Mouse (Mus musculus) ZHBTc4 (cell line): ENCODE measurements around the gene Gm11077.
A peak's percentile ranks its signal among the peaks of the same experiment; 100 is the strongest.

ENCODE experiments used
- DNase-seq: peaks from one replicate; pipeline ENCODE4 v3.0.0-alpha.2; 2011; ENCODE audit warnings: low read depth, low spot score

Gene Gm11077

DNA sequence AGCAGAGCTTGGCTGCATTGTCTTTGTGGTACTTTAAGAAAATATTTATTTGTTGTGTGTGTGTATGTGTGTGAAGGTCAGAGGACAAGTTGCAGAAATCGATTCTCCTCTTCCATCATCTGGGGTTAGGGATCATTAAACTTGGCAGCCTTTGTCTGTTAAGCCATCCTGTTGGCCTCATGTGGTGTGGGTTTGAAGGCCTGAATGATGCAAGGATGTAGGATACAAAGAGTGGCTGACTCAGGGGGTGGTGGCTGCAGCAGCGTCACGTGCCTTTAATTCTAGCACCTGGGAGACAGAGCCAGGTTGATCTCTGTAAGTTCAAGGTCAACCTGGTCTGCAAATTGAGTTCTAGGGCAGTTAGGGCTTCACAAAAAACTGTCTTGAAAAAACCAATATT is 16.5 kb downstream of the Gm11077 start:
- peak; percentile 49 for DNase-seq

DNA sequence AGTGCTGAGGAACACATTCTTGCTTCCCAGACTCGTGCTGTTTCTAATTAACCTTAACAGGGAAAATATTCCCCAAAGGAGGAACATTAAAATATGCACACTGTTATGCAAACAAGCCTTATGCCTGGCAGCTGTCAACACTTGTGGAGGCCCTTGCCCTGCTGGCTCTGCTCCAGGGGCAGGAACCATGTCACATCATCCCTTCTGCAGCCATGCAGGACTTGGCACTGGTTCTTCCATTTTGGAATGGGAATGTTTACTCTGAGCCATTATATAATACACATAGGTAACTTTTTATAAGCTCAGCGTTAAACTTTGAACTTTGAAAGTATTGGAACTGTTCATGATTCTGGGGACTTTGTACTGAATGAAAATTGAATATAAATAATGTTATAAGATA is 18.5 kb downstream of the Gm11077 start:
- DNase-seq: no peak

DNA sequence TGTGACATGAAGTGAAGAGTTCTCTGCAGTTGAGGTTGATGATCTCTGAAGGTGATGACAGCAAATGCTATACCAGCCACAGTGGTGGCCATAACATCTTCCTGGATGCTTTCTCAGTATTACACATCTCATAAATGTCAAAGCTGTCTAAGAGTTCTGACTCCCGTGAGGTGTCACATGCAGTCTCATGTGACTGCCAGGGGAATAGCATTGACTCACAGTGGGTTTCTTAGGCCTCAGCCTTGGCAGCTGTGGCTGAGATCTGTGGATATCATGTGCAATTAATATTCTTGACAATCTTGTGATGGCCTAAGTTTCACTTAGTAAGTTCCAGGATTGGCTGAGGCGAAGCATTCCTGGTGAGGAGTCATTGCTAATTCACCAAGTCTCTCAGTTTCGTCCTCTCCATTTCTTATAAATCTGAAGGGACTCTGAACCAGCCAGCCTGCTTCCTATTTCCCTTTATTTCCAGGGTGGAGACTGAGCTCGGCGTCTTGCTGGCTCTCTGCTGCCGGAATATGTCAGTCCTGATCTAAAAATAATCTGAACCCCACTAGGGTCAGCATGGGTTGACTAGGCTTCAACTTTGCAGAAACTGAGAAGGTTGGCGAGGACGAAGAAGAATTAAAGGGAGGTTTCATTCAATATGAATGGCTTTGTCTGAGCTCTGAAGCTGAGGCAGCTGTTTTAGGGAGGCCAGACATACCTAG is 21.4 kb downstream of the Gm11077 start:
- no peak for DNase-seq

DNA sequence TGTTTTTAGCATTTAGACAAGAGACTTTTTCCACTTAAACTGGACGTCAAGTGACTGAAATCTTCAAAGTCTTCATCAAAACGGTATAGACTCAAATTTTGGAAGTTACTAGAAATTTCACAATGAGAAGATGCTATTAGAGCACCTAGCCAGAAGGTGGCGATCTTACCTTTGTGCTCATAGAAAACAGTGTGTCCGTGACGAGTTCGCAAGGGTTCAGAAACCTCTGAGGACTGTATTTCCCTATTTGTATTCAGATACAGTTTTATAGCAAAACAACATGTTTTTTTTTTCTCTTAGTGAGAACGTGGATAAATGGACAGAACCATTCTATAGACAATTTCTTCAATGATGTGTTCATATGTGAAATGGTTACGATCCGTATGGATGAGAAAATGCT is 37.3 kb downstream of the Gm11077 start:
- DNase-seq: peak; percentile 68

DNA sequence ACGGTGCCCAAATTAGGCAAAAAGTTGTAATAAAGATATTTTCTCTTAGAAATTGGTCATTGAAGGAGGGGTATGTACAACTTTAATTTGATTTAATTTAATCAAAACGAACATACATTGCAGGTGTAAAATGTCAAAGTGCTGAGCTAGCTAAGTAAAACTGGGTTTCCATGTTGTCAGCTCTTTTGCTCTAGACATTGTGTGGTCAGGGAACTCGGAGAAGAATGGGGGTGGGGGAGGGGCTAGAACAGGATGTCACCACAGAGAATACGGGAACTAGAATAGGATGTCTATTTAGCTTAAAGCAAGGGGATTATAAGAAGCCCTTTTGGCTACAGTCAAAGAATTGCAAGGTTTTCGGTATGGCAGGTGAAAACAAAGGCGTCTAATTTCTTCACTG is 38.2 kb downstream of the Gm11077 start:
- no peak for DNase-seq

DNA sequence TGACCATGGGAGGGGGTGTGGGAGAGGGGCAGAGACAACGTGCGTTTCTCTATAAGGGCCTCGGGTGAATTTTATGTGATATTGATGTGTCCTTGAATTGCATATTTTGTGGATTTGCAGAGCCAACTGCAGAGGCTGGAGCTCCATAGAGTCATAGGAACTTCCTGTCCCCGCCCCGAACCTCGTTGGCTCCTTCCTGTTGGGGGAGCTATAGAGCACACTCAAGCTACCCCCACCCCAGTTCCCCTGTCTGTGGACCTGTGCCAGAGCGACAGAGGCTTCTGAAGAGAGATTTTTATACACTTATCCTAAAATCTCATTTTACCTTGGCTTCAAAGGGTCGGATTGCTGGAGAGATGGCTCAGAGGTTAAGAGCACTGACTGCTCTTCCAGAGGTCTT is 39.1 kb downstream of the Gm11077 start:
- DNase-seq: no peak

DNA sequence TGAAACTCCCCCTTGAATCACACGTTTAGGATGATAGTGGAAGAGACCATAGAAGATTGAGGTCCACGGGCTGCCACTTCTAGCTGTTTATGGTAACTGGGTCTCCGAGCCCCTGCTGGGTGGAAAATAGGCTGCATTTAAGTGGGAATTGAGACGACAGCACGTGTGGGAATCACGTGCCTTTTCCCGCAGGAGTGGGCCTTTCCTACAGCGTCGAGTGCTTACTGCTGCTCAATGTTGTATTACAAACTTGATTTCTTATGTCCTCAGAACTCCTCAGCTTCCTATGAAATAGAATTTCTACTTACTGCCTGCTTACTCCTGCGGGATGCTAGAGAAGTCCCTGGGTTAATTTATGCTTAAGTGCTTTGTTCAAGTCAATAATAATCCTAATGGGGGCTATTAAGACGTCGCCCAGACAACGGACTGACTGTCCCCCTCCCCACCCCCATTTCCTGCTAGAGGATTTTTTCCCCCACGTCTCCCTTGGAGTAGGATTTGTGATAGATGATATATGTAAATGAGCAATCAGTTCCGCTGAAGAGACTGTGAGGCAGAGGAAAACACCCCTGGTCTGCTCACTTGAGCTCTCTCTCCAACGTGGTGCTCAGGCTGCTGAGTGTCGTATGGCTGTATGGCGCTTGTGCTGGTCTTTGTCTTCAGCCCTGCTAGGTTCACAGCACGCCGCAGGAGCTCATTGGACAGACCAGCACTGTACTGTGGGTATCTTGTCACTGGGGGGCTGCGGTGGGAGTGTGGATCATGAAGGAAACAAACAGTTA is 40.0 kb downstream of the Gm11077 start:
- DNase-seq: peak; percentile 12

DNA sequence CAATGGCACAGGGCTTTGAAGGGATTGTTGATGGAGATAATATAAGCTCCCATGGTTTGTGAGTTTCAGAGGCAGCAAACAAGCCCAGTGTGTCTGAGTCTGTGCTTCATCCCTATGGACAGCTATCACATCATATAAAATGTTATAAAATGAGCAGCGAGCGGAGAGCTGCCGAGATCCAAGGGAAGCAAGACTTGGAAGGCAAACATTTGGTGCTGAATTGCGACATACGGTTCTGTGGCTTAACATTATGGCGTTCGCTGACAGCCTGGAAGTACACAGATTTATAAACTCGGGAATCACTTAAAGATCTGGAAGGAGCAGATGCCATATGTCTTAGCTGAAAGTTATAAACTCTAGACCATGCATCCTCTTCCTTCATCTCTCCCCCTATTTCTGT is 47.2 kb downstream of the Gm11077 start:
- no peak for DNase-seq

DNA sequence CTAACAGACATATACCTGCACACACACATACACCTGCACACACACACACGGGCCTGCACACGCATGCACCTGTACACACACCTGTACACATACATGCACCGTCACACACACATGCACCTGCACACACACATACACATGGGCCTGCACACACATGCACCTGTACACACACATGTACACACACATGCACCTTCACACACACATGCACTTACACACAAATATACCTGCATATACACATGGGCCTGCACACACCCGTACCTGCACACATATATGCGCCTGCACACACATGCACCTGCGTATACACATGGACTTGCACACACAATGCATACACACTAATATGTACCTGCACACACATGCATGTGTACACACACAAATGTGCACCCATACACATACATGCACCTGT is 53.4 kb downstream of the Gm11077 start:
- DNase-seq: no peak

DNA sequence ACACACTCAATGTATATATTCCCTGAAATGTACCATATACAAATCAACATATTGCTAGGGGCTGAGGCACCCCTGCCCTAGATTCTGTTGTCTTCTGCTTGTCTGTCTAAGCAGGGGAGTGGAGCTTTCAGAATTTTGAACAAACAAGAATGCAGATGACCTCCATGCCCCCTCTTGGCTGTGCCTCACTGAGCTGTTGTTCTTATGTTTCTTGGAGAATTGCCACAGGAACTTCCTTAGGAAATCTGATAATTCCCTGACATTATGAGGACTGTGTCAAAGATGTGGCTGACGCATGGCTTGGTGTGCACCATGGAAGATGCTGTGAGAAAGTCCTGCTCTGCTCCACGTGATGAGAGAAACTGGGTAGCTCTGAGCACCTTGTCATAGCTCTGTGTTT is 57.0 kb downstream of the Gm11077 start:
- no peak for DNase-seq

DNA sequence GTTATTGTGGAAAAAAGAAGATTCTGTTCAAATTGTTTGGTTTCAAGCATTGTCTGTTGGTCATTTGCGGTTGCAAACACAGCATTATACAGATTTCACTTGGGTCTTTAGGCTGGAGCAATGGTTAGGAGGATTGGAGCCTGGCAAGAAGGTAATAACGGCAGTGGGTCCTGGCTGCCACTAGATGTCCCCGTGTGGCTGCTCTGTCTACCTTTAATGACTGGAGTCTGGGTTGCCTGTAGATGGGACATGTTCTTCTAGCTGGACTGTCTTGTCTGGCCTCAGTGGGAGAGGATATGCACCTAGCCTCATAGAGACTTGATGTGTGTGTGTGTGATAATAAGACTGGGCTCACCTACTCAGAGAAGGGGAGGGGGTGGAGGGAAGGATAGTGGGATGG is 60.8 kb downstream of the Gm11077 start:
- peak; percentile 46 for DNase-seq

DNA sequence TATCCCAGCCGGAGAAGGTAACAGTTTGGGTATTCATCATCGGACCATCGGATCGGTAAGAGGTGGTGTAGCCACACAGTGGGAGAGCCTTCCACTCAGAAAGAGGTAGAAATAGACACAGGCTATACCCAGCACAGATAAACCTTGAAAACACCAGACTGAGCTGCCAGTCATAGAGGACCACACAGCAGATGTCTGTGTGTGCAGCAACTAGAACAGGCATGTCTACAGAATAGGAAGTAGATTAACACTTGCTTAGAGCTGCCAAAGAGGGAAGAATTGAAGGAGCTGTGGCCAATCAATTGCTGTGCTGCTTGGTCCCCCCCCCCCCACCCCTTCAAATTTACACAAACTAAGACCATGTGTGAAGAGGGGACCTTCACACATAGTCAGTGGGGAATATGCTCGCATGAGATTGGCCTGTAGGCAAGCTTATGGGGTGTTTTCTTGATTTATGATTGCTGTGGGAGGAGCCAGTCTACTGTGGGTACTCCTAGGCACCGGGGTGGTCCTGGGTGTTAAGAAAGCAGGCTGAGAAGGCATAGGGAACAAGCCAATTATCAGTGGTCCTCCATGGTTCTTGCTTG is 64.7 kb downstream of the Gm11077 start:
- no peak for DNase-seq

DNA sequence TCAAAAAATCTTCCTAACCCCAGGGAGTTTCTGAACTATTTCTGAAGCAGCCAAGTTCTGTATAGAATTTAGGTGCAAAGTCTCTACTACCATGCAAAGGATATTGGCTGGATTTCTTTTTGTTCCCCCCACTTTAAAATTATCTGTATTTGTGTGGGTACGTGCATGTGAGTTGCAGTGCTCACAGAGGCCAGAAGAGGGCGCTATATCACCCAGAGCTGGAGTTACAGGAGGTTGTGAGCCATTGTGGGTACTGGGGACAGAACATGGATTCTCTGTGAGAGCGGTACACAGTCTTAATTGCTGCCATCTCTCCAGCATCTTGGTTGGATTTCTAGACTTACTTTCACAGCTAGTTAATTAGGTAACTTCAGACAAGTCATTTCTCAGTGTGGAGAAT is 69.8 kb downstream of the Gm11077 start:
- DNase-seq: peak; percentile 20

DNA sequence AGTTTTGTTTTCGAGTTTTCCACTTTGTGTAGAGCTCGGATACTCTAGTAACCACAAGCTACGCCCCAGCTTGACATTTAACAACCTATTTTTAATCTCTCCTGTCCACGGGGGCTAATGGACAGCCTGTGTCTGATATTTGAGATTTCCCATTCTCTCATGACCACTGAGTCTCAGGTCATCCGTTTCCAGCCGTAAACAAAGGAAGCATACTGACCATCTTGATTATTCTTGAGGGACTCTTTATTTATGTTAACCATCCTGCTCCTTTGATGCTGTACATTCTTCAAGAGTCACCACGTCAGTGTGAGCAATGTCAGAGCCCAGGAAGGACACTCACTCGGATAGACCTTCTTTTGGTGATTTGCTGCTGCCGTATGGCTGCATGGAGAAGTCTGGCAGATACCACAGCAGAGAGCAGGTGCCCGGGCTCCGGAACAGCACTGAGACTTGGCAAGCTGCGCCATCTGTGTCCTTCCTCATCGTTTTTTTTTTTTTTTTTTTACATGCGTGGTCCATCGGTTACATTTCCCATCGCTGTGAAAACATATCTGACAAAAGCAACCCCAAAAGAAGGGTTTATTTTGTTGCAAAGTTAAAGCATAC is 70.5 kb downstream of the Gm11077 start:
- DNase-seq: no peak

DNA sequence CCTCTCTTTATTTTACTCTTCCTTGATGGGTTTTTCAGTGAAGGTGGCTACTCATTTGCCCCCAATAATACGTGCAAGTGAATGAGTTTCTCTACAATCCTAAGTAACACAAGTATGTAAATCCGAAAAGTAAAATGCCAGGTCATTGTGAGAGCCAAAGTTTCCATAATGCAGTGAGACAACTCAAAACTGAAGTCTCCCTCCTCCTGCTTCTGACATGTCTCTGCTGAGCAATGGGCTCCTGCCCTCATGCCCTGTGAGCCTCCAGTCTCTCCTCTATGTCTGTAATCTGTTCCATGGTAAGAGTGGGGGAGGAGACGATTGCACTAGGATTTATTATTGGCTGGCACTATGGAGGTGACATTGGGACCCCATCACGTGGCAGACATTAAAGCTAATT is 71.5 kb downstream of the Gm11077 start:
- DNase-seq: no peak
